Mouse (Mus musculus) heart, adult 2 months (tissue): ENCODE data around the gene Mphosph9.

Source experiments
- CTCF ChIP-seq: fragments of 200-600 bp; IDR thresholded peaks from 2 replicates; pipeline ENCODE4 v1.8.1; 2022; ENCODE audit warnings: antibody characterized with exemption, mild to moderate bottlenecking, moderate library complexity
- POLR2A ChIP-seq: fragments of 200-500 bp; IDR thresholded peaks from 2 replicates; pipeline ENCODE4 v1.6.1; 2011; ENCODE audit warnings: mild to moderate bottlenecking, low read depth, low read length, control low read depth; ENCODE audit not compliant: insufficient read depth

DNA sequence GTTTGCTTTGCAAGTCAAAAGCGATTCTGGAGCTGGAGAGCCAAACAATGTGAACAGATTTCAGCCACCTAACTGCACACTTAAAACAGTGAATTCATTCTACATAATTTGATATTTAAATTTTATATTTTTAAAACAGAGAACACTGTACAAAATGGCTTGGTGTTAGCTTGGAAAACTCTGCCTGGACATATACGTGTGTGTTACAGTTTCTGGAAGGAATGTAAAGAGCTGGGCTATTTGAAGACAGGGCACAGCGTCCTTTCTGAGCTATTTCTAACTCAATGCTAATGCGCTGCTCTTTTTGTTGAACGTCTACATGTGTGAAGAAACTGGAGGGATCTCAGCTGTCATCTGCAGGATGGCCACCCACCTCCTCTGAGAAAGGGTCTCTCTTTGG, 33.8 kb downstream of the Mphosph9 start:
- TF ChIP-seq CTCF, result no peak
- no peak for TF ChIP-seq POLR2A
